Mouse (Mus musculus): ENCODE data around the gene Prkcq.

- no peak for TF ChIP-seq POLR2A (IDR thresholded peaks at IDR 0.05; ENCODE audit: low read depth, low read length)
- no peak for TF ChIP-seq CTCF (conservative IDR thresholded peaks at IDR 0.05; ENCODE audit: insufficient read depth, insufficient read length, low read depth, low read length)
These were observed 31.5 kb upstream of the Prkcq start for GRCm38 (mm10) chr2:11140385-11140784.

All from kidney, adult 2 months (tissue).